Mouse (Mus musculus): Measurements from ENCODE around the gene Tnk1.
A peak's percentile ranks its signal among the peaks of the same experiment; 100 is the strongest.

Gene Tnk1

DNA sequence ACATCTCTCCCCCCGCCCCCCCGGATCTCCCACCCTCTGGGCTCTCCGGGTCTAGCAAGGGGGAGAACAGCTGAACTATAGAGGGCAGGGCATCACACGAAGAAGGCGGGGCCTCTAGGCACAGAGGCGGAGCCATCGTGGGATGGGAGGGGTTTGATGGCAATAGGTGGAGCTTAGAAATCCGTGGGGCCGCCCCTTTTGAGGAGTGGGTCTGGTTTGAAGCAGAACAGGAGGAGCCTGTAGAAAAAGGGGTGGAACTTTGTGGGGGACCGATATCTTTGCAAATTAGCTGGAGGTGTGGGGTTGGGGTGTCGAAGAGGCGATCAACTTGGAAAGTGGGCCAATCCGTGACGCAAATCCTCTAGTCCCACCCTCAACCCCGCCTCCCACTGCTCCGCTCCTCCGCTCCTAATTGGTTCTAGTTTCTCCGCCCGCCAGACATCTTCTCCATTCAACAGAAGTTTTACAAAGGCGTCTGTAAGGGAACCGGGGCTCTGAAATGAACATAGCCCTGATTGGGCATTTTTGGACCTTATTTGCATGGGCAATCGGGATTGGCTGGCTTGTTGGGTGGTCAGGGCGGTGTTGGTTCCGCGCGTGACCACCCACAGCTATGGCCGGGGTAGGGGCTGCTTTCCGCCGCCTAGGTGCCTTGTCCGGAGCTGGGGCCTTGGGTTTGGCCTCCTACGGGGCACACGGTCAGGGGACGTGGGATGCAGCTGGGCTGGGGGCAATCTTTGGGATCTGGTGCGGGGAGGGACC is 20.4 kb downstream of the Tnk1 start, which contains the start of gene Tmem256:
Tmem256 (plus strand) TSS at position 563 of the 762 bp plus-strand sequence.
- DNase-seq (ENCODE audit: low spot score) = peak; percentile 98

DNA sequence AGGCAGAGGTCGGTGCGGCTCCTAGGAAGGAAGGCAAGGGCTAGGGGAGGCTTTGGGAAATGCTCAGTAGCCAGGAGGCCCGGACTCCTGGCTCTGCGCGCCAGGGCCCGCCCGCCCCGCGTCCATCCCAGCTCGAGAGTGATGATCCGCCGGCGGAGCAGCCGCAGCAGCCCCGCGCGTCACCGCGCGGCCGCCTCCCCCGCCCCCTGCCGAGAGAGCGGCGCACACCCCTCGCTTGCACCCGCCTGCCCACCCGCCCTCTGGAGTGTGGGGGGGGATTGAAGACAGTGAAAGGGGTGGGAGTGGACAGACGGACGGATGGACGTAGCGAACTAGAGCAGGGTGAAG is 21.0 kb downstream of the Tnk1 start, which contains the start of gene Nlgn2:
Nlgn2 (minus strand) TSS at position 181 of the 348 bp plus-strand sequence.
- DNase-seq (ENCODE audit: low spot score) = no peak

DNA sequence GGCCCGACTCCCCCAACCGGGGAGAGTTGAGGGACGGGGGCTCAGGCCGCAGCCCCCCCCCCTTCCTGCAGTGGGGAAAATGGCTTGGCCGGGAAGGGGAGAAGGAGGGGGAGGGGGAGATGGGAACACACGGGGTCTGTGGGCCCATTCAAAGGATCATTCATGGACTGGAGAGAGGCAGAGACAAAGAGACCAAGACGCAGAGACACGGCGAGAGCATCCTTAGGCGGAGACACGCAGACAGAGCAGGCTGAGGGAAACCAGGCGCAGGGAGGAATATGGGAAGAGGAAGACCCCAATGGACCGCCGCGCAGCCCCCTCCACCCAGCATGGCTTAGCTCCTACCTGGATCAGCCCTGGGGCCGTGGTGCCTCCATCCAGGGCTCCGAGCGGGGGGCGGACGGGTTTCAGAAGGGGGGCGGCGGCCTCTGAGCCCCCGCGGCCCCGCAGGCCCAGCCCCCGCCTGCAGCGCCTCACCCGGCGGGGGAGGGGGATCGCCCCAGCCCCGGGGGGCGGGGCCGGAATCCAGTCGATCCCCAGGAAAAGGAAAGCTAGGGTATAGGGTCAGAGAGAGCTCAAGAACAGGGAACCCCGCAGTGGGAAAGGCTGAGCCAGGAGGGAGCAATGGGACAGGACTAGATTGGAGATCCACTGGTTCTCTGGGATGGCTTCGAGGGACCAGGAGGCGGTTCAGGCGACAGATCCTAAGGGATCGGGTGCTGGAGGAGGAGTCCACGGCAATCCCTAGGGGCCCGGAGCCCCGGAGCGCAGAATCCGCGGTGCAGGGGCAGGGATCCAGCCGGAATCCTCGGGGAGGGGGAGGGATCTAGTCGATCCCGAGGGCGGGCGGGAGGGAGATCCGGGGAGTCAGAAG is 21.6 kb downstream of the Tnk1 start:
- DNase-seq (ENCODE audit: low spot score) = peak; percentile 45

DNA sequence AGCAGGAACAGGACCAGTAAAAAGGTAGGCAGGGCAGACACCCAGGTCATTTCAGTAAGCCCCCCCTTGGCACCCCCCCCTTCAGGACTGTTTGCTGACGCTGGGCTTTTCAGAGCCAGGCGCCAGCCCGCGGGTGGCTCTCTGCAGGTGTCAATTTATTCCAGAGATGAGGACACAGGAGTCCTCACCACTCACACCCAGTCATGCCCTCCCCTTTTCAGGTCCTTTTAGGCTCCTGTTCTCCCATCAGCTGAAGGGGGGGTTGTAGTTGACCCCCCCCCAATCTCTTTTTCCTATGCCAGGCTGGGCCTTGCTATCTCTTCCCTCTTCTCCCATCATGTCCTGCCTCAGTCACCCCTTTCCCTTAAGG is 22.6 kb downstream of the Tnk1 start:
- DNase-seq (ENCODE audit: low spot score) = no peak

DNA sequence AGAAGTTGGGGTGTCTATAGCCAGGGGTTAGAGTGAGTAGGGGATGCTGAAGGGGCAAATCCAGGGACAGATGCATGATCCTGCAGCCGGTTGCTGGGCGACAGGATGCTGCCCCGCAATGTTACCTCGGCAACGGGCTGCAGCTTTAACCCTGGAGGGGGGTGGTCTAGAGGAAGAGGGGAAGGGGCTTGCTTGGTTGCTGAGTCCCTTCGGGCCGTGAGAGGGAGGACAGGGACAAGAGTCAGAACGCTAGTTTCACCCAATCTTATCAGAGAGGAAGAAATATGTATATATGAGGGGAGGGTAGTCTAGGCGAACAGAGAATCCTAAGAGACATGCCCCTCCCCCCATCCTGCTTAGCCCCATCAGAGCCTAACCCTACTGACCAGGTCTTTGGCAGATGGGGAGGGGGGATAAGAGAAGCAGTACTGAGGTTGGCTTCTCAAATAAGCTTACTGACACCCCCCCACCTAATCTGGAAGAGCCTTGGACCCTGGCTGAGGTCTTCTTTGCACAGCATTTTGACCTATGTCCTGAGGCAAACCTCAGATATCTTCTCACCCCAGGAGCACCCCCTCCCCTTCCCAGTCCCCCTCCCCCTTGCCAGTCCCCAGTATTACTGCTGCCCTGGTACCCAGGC is 23.1 kb downstream of the Tnk1 start:
- DNase-seq (ENCODE audit: low spot score) = peak; percentile 68

DNA sequence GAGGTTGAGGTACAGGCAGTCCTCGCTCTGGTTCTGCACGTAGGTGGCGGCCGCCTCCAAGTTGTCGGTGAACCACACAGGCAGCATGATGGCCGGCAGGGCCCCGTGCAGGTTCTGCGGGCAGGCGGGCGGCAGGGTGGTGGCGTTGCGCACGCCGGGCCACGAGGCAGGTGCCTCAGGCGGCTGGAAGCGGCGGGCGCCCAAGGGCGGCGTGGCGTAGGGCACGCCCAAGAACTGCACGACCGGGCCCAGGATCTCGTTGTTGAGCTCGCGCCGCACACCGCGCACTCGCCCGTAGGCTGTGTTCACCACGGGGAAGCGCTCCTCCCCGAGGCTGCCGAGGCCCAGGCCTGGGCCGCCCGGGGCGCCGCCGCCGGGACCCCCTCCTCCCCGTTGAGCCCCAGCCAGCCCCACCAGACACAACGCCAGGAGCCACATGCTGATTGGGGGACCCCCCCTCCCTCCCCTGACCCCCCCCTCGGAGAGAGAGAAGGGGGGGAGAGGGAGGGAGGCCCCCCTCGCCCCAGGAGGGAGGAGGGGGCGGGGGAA is 24.5 kb downstream of the Tnk1 start:
- DNase-seq (ENCODE audit: low spot score) = peak; percentile 40

DNA sequence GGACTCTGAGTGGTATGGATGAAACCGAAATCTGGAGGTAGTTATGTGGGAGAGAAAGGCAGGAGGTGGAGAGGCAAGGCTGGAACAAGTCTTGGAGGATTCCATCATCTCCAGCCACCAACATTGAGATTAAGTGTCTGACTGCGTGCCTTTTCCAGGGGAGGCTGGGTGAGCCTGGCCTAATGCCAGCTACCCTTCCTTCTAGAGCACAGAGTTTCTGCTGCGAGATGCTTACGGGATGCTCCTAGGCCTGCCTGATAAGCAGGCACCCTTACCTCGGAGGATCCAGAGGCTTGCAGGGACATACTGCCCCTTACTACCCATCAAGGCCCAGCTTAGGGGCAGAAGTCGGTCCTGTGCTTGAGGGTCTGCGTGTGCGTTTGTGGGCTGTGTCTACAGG is 25.0 kb downstream of the Tnk1 start:
- DNase-seq (ENCODE audit: low spot score) = no peak

DNA sequence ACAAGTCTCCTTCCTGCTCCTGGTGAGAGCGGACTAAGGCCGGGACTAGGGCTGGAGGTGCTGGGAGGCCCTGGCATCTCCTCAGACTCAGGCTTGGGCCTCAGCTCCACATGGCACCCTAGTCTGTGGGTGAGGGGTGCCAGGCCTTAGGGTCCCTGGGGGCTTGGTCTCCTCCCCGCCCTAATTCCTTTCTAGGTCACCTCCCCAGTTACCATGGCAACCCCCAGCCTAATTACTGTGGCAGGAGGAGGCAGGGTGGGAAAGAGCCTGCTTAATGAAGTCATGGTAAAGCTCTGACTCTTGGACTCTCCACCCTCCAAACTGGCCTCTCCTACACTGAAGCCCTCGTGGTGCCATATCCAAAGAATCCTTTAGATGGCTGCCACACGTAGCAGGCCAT is 29.7 kb downstream of the Tnk1 start:
- DNase-seq (ENCODE audit: low spot score) = peak; percentile 70

DNA sequence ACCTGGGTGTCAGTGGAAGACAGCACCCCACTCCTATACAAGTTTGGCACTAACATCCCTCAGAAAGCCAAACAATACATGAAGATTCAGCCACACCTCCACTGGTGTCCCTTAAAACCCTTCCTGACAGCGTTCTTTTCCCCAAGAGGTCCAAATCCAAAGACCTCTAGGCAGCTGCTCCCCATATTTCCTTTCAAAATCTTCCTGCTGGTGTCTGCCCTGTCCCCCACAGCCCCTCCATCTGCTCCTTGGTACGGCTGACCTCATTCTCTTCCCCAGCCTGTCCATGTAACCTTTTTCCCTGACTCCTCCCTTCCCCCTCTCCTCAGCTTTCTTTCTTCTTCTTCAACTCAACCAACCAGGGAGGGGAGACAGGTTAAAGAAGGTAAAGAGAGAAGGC is 35.1 kb downstream of the Tnk1 start:
- no peak for DNase-seq (ENCODE audit: low spot score)

DNA sequence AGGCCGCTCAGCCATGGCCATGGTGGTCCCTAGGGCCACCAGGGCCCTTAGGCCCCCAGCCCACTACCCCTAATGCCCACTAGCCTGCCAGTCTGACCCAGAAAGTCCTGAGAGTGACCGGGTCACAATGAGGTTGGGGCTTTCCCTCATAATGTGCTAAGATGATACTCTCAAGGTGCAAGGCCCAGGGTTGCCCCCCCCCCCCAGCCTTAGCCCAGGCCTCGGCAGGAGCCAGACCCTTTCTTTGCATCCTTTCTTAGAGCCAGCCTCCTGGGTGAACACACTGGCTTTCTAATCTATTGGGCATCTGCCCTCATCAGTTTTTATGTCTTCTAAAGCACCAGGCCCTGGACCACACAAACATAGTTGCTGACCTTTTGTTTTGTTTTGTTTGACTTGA is 36.5 kb downstream of the Tnk1 start, which contains the start of gene Spem1:
Spem1 (minus strand) TSS at position 101 of the 400 bp plus-strand sequence.
- DNase-seq (ENCODE audit: low spot score) = no peak

DNA sequence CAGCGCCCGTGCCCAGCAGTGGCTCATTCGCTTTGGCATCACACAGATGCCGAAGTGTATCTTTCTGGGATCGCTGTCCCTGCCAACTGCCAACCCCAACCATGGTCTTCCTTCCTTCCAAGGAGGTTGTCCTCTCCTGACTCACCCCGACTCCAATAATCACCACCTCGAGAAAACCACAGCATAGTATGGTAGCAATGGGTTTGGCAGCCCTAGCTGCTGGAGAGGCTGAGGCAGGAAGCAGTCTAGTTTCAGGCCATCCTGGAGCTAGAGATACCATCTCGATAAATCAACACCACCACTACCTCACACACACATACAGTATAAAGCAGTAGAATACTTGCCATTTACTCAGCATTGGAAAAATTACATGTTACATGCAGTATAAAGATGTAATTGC is 39.7 kb downstream of the Tnk1 start:
- DNase-seq (ENCODE audit: low spot score) = no peak

DNA sequence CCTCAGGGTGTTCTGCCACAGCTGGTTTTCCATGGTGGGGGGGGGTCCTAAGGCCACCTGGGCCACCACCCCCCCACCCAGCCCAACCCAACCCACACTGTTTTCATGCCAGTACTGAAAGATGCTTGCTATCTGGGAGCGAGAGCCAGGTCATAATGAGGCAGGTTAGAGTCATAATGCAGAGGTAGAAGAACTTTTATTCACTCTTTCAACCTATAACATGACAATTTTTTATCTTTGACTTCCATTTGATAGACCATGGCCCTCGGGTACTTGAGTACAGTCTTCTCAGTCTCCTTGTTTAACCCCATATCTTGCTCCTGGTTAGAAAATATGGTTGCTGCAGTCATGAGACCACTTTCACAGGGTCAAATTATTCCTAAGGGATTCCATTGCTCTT is 40.2 kb downstream of the Tnk1 start, which contains the start of gene Spem2:
Spem2 (minus strand) TSS at position 101 of the 400 bp plus-strand sequence.
- no peak for DNase-seq (ENCODE audit: low spot score)

DNA sequence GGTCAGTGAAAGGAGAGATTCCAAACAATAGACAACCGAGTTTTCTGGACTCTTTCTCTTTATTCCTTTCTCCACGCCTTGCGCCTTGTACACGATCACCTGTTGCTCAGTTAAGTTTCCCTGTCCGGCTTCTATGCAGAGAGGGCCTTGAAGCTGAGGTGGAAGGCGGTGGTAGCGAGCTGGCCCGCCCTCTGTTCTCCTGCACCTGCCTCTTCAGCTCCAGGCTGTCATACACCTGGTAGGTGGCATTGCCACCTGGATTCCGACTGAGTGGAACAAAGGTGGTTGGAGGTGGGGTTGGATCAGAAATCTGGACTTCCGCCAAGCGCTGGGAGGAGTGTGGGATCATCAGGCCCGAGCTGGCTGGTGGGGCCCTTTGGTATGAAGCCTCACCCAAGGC is 42.0 kb downstream of the Tnk1 start:
- no peak for DNase-seq (ENCODE audit: low spot score)

DNA sequence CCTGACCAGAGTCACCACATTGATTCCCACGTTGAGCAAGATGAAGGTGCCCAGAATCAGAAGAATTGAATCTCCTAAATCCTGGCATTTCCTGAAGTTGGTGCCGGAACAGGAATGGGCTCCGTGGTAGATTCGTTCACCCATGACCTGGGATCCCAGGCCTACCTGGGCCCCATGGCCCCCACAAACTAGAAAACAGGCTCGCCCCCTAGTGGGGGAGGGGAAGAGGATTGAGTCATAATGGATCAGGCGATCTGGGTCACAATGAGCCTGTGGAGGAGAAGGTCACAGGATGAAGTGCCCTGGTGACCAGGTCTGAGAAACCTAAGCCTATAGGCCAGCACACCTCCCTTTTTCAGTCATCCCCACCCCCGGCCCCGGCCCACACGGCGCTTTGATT is 43.4 kb downstream of the Tnk1 start, which contains the start of gene Gm39566:
Gm39566 (minus strand) TSS at position 144 of the 400 bp plus-strand sequence.
- DNase-seq (ENCODE audit: low spot score) = no peak

DNA sequence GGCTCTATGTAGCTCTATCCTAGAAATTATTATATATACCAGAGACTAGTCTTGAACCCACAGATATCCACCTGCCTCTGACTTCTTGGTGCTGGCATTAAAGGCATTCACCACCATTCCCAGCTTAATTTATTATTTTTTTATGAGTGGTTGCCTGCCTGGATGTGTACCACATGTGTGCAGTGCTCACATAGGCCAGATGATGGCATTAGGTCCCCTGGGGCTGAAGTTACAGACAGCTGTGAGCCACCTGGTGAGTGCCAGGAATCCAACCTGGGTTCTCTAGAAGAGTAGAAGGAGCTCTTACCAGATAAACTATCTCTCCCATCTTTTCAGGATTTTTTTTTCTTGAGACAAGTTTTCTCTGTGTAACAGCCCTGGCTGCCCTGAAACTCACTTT is 48.2 kb downstream of the Tnk1 start:
- DNase-seq (ENCODE audit: low spot score) = no peak

DNA sequence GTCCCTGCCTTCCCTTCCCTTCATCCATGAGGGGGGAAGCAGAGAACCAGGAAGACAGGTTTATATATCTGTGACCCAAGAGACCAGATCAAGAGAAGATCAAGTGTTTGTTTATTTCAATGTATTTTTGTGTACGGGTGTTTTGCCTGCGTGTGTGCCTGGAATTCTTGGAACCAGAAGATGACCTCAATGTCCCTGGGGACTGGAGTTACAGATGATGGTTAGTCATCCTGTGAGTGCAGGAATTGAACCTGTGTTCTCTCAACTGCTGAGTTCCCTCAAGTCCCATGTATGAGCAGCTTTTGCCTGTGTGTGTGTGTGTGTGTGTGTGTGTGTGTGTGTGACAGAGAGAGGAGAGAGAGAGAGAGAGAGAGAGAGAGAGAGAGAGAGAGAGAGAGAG is 50.9 kb downstream of the Tnk1 start:
- no peak for DNase-seq (ENCODE audit: low spot score)

DNA sequence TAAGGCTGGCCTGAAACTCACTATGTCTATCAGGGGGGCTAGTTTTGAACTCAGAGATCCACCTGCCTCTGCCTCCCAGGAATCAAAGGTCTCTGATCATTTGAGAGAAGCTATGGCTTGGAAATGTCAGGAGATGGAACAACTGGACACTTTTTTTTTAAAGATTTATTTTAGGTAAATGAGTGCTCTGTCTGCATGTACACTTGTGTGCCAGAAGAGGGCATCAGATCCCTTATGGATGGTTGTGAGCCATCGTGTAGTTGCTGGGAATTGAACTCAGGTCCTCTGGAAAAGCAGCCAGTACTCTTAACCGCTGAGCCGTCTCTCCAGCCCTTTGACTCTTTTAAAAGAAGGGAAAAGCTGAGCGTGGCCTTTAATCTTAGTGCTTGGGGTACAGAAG is 52.2 kb downstream of the Tnk1 start:
- DNase-seq (ENCODE audit: low spot score) = no peak

DNA sequence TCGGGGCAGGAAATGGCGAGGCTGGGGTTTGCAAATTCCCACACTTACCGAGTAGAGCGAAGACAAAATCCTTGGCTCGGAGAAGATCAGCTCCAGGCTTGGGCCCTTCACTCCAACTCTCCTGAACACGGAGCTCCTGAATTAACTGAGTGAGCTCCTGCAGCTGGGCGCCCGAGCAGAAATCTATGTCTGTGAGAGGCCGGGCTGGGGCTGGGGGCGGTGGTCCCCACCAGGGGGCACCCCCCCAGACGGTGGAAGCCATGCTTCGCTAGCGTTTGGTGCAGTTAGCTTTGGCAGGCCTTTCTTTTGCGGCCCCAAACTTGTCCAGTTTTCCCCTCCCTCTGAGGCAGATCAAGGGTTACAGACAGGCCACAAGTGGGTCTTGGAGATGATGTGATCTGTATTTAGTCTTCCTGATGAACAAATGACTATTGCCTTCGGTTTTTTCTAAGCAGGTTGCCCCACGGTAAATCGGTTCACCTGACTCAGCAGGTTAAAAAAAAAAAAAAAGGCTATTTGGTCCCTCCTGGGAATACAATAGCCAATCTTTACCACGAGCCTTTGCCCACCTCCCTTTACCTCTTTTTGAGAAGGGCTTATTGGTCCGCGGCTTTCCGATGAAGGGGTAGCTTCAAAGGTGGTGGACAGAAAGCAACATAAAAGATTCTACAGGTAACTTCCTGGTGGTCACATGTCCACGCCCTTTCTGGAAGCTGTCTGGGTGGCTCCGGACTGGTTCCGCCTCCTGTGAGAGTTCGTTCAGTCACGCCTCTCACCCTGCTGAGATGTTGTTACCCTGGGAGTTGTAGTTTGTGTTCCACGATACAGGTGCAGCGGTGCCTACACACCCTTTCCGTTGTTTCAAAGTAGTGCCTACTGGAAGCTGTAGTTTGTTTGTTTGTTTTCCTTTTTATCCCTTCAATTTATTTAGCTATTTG is 53.3 kb downstream of the Tnk1 start, which contains the start of gene Tmem102:
Tmem102 (minus strand) TSS at position 653 of the 938 bp plus-strand sequence.
- no peak for DNase-seq (ENCODE audit: low spot score)

DNA sequence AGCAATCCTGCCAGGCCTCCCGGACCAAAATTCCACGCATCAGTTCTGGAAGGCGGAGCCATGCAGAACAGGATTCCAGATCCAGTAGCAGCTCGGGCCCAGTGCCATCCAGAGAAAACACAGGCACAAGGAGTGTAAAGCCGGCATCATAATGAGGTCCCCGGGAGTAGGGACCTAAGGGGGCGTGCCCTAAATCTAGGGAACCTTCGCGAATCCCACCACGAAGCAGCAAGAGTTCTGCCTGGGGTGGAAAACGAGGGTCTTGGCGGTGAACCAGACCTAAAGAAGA is 53.9 kb downstream of the Tnk1 start:
- DNase-seq (ENCODE audit: low spot score) = no peak

DNA sequence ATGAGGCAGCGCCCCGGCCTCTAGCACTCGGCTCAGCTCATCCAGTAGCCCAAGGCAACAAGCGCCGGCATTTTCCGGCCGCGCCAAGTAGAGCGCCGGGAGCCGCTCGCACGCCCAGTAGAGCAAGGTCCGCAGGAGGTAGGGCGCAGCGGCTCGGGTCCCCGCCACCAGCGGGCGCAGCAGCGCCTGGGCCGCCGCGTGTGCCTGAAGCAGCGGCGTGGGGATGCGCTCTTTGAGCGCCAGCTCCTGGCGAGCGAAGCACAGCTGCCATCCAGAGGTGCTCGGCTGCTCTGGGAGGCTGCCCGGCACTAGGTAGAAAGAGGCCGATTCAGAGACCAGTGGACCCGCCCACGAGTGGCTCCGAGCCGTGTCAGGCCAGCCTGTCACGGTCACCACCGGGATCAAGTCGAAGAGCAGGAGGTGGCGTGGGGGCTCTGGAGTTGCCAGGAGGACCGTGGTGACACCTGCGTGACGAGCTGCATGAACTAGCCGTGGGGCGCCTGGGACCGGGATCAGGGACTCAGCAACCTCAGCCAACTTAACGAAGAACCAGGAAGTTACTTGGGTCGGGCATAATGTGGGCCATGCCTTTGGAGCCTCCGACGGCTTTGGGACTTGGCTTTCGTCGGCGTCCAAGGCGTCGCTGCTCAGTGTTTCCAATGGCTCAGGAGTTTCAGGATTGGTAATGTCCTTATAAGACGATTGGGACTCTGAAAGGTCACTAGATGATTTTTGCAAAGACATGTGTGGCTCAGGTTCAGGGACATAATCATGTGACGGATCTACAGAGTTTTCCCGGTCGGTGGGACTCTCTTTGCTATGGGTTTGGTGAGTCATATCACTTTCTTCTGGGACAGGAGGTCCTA is 54.5 kb downstream of the Tnk1 start:
- peak; percentile 80 for DNase-seq (ENCODE audit: low spot score)

Data from retina, embryonic 14.5 days (tissue).